Mouse (Mus musculus): ENCODE measurements at regions not wholly inside any gene's neighbourhood (a gene's known extent, or its start where the extent isn't known, plus 50 kb on each side); places are given as distances from the start of the nearest gene placed in this dataset.

GRCm38 (mm10) chr6:143645989-143646388 lies 479.0 kb downstream of the Etnk1 start:
- Histone ChIP-seq H3K27ac (ENCODE audit: insufficient read depth, low read length) (no peak overlapping the region), H3K4me1 (ENCODE audit: control insufficient read depth, insufficient read depth, low read length) (no peaks in the 10 kb centered on the region), H3K4me3 (ENCODE audit: insufficient read depth, low read length) (no peak overlapping the region)
- TF ChIP-seq POLR2A (IDR thresholded peaks at IDR 0.05; ENCODE audit: extremely low read depth, insufficient read depth, low read length) (no peak), CTCF (IDR thresholded peaks at IDR 0.05; ENCODE audit: extremely low read depth, insufficient read depth, low read length) (no peak)

- no peak for TF ChIP-seq POLR2A (IDR thresholded peaks at IDR 0.05; ENCODE audit: extremely low read depth, insufficient read depth, low read length)
- TF ChIP-seq CTCF (IDR thresholded peaks at IDR 0.05; ENCODE audit: extremely low read depth, insufficient read depth, low read length): no peak
- Histone ChIP-seq H3K4me1 (ENCODE audit: control insufficient read depth, insufficient read depth, low read length) (no peaks in the 10 kb centered on the region), H3K4me3 (ENCODE audit: insufficient read depth, low read length) (no peak overlapping the region), H3K27ac (ENCODE audit: insufficient read depth, low read length) (no peak overlapping the region)
Observed at GRCm38 (mm10) chr6:143648501-143648900, 481.5 kb downstream of the Etnk1 start.

DNA sequence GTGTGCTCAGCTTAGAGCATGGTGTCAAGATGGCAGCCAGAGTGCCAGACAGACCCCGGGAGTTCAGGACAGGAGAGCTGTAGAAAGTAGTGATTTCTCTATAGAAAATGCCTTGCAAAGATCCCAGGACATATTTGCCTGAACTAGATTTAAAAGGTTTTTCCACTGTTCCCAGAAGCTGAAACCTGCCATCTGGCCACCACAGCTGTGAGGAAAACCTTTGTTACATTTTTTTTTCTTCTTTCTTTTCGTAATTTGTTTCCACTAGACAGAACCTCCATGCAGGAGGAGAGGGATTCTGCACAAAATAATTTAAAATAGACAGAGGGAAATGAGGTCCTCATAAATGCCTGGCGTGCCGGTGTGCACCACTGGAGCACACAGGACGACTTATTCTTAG lies 489.6 kb downstream of the Etnk1 start:
- TF ChIP-seq CTCF (IDR thresholded peaks at IDR 0.05; ENCODE audit: extremely low read depth, insufficient read depth, low read length) (no peak), POLR2A (IDR thresholded peaks at IDR 0.05; ENCODE audit: extremely low read depth, insufficient read depth, low read length) (no peak)
- Histone ChIP-seq H3K4me3 (ENCODE audit: insufficient read depth, low read length) (no peak overlapping the region), H3K4me1 (ENCODE audit: control insufficient read depth, insufficient read depth, low read length) (no peaks in the 10 kb centered on the region), H3K27ac (ENCODE audit: insufficient read depth, low read length) (no peak overlapping the region)

DNA sequence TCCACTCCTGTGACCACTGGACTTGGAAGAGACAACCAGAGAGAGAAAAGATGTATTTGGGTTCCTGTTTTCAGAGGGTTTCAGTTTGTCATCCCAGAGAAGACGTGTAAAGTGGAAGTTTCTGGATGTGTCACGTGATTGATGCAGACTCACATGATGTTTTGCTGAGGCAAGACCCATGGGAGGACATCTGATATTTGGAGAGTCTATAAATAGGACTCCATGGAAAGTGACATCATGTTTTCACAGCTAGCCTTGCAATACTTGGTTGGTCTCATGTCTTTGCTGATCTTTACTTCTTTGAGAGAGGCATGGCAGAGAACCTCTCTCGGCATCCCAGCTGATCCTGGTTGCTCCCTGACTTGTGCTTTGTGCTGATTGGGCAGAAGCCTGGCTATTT lies 493.8 kb downstream of the Etnk1 start:
- Histone ChIP-seq H3K4me1 (ENCODE audit: control insufficient read depth, insufficient read depth, low read length) (no peaks in the 10 kb centered on the region), H3K4me3 (ENCODE audit: insufficient read depth, low read length) (no peak overlapping the region), H3K27ac (ENCODE audit: insufficient read depth, low read length) (no peak overlapping the region)
- TF ChIP-seq POLR2A (IDR thresholded peaks at IDR 0.05; ENCODE audit: extremely low read depth, insufficient read depth, low read length) (no peak), CTCF (IDR thresholded peaks at IDR 0.05; ENCODE audit: extremely low read depth, insufficient read depth, low read length) (no peak)

GRCm38 (mm10) chr6:143663306-143663705 lies 496.3 kb downstream of the Etnk1 start:
- no peak for TF ChIP-seq POLR2A (IDR thresholded peaks at IDR 0.05; ENCODE audit: extremely low read depth, insufficient read depth, low read length)
- TF ChIP-seq CTCF (IDR thresholded peaks at IDR 0.05; ENCODE audit: extremely low read depth, insufficient read depth, low read length): no peak
- no peak overlapping the region for H3K27ac ChIP-seq (ENCODE audit: insufficient read depth, low read length)
- H3K4me1 ChIP-seq (ENCODE audit: control insufficient read depth, insufficient read depth, low read length): no peaks in the 10 kb centered on the region
- H3K4me3 ChIP-seq (ENCODE audit: insufficient read depth, low read length): no peak overlapping the region

GRCm38 (mm10) chr6:143665374-143665773 lies 498.4 kb downstream of the Etnk1 start:
- TF ChIP-seq CTCF (IDR thresholded peaks at IDR 0.05; ENCODE audit: extremely low read depth, insufficient read depth, low read length) (no peak), POLR2A (IDR thresholded peaks at IDR 0.05; ENCODE audit: extremely low read depth, insufficient read depth, low read length) (no peak)
- H3K27ac ChIP-seq (ENCODE audit: insufficient read depth, low read length): no peak overlapping the region
- no peak overlapping the region for H3K4me3 ChIP-seq (ENCODE audit: insufficient read depth, low read length)
- no peaks in the 10 kb centered on the region for H3K4me1 ChIP-seq (ENCODE audit: control insufficient read depth, insufficient read depth, low read length)

DNA sequence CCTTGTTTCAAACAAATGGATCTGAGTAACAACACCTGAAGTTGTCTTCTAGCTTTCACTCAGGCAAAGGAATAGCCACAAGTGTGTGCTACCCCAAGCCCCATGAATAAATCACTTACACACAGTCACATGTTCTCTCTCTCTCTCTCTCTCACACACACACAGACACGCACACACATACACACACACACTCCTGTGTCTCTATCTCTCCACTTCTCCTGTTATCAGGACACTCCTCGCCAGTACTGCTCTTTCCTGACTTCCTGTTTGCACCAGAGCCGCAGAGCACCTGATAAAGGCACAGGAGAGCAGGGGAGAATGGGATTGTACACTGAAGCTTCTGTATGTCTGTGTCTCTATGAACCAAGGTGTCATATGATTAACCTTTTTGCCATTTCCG lies 501.5 kb downstream of the Etnk1 start:
- Histone ChIP-seq H3K4me3 (ENCODE audit: insufficient read depth, low read length) (no peak overlapping the region), H3K27ac (ENCODE audit: insufficient read depth, low read length) (no peak overlapping the region), H3K4me1 (ENCODE audit: control insufficient read depth, insufficient read depth, low read length) (no peaks in the 10 kb centered on the region)
- TF ChIP-seq CTCF (IDR thresholded peaks at IDR 0.05; ENCODE audit: extremely low read depth, insufficient read depth, low read length) (no peak), POLR2A (IDR thresholded peaks at IDR 0.05; ENCODE audit: extremely low read depth, insufficient read depth, low read length) (no peak)

GRCm38 (mm10) chr6:143669446-143670130 lies 502.6 kb downstream of the Etnk1 start:
- Histone ChIP-seq H3K27ac (ENCODE audit: insufficient read depth, low read length) (no peak overlapping the region), H3K4me3 (ENCODE audit: insufficient read depth, low read length) (no peak overlapping the region), H3K4me1 (ENCODE audit: control insufficient read depth, insufficient read depth, low read length) (no peaks in the 10 kb centered on the region)
- TF ChIP-seq POLR2A (IDR thresholded peaks at IDR 0.05; ENCODE audit: extremely low read depth, insufficient read depth, low read length): no peak
- TF ChIP-seq CTCF (IDR thresholded peaks at IDR 0.05; ENCODE audit: extremely low read depth, insufficient read depth, low read length): no peak

DNA sequence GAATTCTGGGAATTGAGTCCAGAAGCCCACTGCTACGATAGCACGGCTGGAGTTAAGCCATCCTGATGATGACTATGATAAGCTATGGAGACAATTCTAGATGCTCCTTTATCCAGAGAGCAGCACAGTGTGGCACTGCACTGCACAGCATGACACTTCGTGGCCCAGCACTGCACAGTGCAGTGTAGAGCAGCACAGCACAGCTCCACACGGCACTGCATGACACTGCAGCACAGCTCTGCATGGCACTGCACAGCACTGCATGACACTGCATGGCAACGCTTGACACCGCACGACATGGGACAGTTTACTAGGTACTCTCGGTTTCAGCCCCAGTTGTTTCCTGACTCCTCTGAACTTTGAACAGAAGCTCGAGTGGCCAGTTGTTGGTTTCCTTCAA lies 523.1 kb downstream of the Etnk1 start:
- no peak for TF ChIP-seq CTCF (IDR thresholded peaks at IDR 0.05; ENCODE audit: extremely low read depth, insufficient read depth, low read length)
- no peak for TF ChIP-seq POLR2A (IDR thresholded peaks at IDR 0.05; ENCODE audit: extremely low read depth, insufficient read depth, low read length)
- H3K27ac ChIP-seq (ENCODE audit: insufficient read depth, low read length): no peak overlapping the region

GRCm38 (mm10) chr6:143690866-143691265 lies 523.8 kb downstream of the Etnk1 start:
- Histone ChIP-seq H3K4me1 (ENCODE audit: control insufficient read depth, insufficient read depth, low read length) (no peaks in the 10 kb centered on the region), H3K4me3 (ENCODE audit: insufficient read depth, low read length) (no peak overlapping the region), H3K27ac (ENCODE audit: insufficient read depth, low read length) (no peak overlapping the region)
- TF ChIP-seq POLR2A (IDR thresholded peaks at IDR 0.05; ENCODE audit: extremely low read depth, insufficient read depth, low read length): no peak
- TF ChIP-seq CTCF (IDR thresholded peaks at IDR 0.05; ENCODE audit: extremely low read depth, insufficient read depth, low read length): no peak

More for the DNA sequence above, 523.1 kb downstream of the Etnk1 start:
- no peak overlapping the region for H3K4me3 ChIP-seq (ENCODE audit: insufficient read depth, low read length)
- H3K4me1 ChIP-seq (ENCODE audit: control insufficient read depth, insufficient read depth, low read length): no peaks in the 10 kb centered on the region

Measured in cortical plate, adult 2 months (tissue).